Mouse (Mus musculus): Measurements from ENCODE around the gene Cox17. TPM values are rescaled to one million over a fixed set of nuclear protein-coding genes. Genes with fewer than 3 reads are reported as not detected.

Cox17 gene
- polyA plus RNA-seq, 1 experiment = 256 TPM

DNA sequence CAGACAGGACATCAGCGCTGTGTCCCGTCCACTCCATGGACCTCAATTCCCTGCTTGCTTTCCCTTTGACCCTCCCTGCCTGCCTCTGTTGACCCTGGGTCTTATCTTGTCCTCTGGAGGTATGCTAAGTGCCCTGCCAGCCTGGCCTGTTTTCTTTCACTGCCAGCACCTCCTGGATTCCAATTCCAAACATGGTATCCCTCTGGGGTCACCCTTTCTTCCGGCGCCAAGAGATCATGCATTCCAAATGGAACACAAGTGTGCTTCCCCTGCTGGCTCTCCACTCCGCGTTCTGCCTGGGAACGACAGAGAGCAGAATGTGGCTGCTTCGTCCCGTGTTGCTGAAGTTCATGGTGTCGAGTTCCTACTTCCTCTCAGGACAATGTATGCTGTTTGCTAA lies 15.1 kb downstream of the Cox17 start, which contains the start of gene Popdc2:
Popdc2 (plus strand) TSS at position 277 of the 400 bp plus-strand sequence.
- WGBS = 33% methylated on average over 10 of the region's 10 CpGs
- TF ChIP-seq CTCF (IDR thresholded peaks at IDR 0.05; ENCODE audit: borderline replicate concordance, insufficient read depth, low read depth, low read length) = no peak
- no peak for TF ChIP-seq POLR2A (IDR thresholded peaks at IDR 0.05; ENCODE audit: borderline replicate concordance, insufficient read depth, low read length)
- no peak for DNase-seq
- H3K27ac ChIP-seq (ENCODE audit: insufficient read depth, low read length) = no peak within 1 kb of the TSS
- H3K27me3 ChIP-seq (ENCODE audit: control insufficient read depth, insufficient read depth, low read length) = no peaks in the 10 kb centered on the region
- H3K4me3 ChIP-seq (replicated peaks; ENCODE audit: insufficient read depth, low read depth, low read length) = no peak within 1 kb of the TSS
- no peaks in the 10 kb centered on the region for H3K4me1 ChIP-seq (ENCODE audit: control insufficient read depth, insufficient read depth, low read length)

DNA sequence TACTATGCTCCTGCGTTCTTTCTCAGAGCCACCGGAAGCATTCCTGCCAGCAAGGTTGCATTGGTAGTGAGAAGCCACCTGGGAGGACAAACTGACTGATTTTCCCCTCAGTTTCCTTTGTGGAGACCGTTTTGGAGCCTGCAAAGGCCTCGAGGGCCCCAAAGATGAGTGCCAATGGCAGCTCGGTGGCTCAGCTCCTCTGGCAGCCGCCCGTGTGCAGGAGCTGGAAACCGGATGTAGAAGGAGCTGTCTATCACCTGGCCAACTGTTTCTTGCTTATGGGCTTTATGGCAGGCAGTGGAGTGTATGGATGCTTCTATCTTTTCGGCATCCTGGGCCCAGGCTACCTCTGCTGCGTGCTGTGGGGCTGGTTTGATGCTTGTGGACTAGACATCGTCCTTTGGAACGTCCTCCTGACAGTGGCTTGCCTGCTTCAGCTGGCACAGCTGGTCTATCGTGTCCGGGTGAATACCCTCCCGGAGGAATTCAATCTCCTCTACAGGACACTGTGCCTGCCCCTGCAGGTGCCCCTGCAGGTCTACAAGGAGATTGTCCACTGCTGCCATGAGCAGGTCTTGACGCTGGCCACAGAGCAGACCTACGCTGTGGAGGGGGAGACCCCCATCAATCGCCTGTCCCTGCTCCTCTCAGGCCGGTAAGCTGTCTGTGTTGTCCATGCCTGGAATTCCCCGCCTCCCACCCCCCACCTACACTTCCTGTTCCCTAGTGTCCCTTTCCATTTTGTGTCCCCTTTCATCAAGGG lies 15.9 kb downstream of the Cox17 start:
- H3K4me1 ChIP-seq (ENCODE audit: control insufficient read depth, insufficient read depth, low read length) = no peaks in the 10 kb centered on the region
- TF ChIP-seq POLR2A (IDR thresholded peaks at IDR 0.05; ENCODE audit: borderline replicate concordance, insufficient read depth, low read length) (no peak), CTCF (IDR thresholded peaks at IDR 0.05; ENCODE audit: borderline replicate concordance, insufficient read depth, low read depth, low read length) (no peak)
- WGBS = 61% methylated on average over 20 of the region's 20 CpGs
- no peak overlapping the region for H3K27ac ChIP-seq (ENCODE audit: insufficient read depth, low read length)
- H3K4me3 ChIP-seq (replicated peaks; ENCODE audit: insufficient read depth, low read depth, low read length) = no peak overlapping the region
- no peaks in the 10 kb centered on the region for H3K27me3 ChIP-seq (ENCODE audit: control insufficient read depth, insufficient read depth, low read length)
- DNase-seq = no peak

DNA sequence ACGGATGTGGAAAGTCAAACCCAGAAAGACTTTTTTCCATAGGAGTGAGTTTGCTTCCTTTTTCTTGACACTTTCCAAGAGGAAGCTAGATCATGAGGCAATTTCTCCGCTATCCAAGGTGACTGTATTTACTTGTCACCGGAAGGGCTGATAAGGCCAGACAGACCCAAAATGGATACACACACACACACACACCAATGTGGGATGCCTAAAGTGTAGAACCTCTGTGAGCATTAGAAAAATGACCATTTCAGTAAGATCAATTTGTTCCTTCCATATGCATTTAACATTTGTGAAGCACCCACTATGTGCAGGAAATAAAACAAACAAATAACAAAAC lies 16.4 kb downstream of the Cox17 start:
- 95% methylated on average over 3 of the region's 3 CpGs for WGBS
- H3K4me3 ChIP-seq (replicated peaks; ENCODE audit: insufficient read depth, low read depth, low read length) = no peak overlapping the region

DNA sequence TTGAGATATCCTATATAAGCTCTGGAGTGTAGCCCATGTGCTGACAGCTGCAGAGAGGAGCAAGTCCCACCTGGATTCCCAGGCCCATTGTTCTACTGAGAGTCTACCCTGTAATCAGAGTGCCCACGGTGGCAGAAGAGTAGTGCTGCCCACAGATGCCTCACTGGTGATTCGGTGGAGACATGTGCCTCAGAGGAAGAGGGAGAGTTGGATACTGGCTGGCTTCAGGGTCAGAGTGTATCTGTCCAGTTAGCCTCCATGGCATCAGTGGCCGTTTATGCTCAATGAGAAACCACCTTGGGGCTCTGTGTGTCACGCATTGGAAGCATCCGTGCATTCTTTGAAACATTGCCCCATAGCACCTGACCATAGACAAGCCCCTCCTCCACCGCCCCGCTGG lies 16.9 kb downstream of the Cox17 start:
- 85% methylated on average over 7 of the region's 7 CpGs for WGBS
- H3K4me1 ChIP-seq (ENCODE audit: control insufficient read depth, insufficient read depth, low read length) = peaks cover 3% of the 10 kb centered on the region

More for the DNA sequence above, 16.4 kb downstream of the Cox17 start:
- no peak for DNase-seq
- no peak overlapping the region for H3K27ac ChIP-seq (ENCODE audit: insufficient read depth, low read length)
- no peaks in the 10 kb centered on the region for H3K27me3 ChIP-seq (ENCODE audit: control insufficient read depth, insufficient read depth, low read length)
- H3K4me1 ChIP-seq (ENCODE audit: control insufficient read depth, insufficient read depth, low read length) = no peaks in the 10 kb centered on the region
- TF ChIP-seq POLR2A (IDR thresholded peaks at IDR 0.05; ENCODE audit: borderline replicate concordance, insufficient read depth, low read length) = no peak
- no peak for TF ChIP-seq CTCF (IDR thresholded peaks at IDR 0.05; ENCODE audit: borderline replicate concordance, insufficient read depth, low read depth, low read length)

DNA sequence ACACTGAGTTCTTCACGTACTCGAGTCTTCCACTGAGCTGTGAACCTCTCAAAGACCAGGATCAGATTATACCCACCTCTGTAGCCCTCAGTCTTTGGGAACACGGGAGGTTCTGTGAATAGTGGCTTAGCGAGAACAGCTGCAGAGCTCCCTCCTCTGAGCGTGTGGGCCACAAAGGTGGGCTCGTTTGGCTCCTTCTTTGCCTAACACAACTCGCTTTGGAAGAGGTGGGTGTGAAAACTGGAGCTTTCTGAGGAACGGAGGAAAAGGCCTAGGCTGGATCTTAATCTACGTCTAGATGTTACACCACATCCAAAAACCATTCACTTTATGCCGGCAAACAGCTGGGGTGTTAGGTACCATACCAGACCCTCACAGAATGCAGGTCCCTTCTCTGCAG lies 18.6 kb downstream of the Cox17 start:
- H3K27me3 ChIP-seq (ENCODE audit: control insufficient read depth, insufficient read depth, low read length) = no peaks in the 10 kb centered on the region
- peaks cover 8% of the 10 kb centered on the region for H3K4me1 ChIP-seq (ENCODE audit: control insufficient read depth, insufficient read depth, low read length)
- H3K27ac ChIP-seq (ENCODE audit: insufficient read depth, low read length) = no peak overlapping the region
- TF ChIP-seq POLR2A (IDR thresholded peaks at IDR 0.05; ENCODE audit: borderline replicate concordance, insufficient read depth, low read length) (no peak), CTCF (IDR thresholded peaks at IDR 0.05; ENCODE audit: borderline replicate concordance, insufficient read depth, low read depth, low read length) (no peak)
- WGBS = 88% methylated on average over 10 of the region's 10 CpGs
- no peak for DNase-seq
- no peak overlapping the region for H3K4me3 ChIP-seq (replicated peaks; ENCODE audit: insufficient read depth, low read depth, low read length)

More for the DNA sequence above, 16.9 kb downstream of the Cox17 start:
- no peak for DNase-seq
- TF ChIP-seq CTCF (IDR thresholded peaks at IDR 0.05; ENCODE audit: borderline replicate concordance, insufficient read depth, low read depth, low read length) (no peak), POLR2A (IDR thresholded peaks at IDR 0.05; ENCODE audit: borderline replicate concordance, insufficient read depth, low read length) (no peak)
- no peaks in the 10 kb centered on the region for H3K27me3 ChIP-seq (ENCODE audit: control insufficient read depth, insufficient read depth, low read length)
- no peak overlapping the region for H3K4me3 ChIP-seq (replicated peaks; ENCODE audit: insufficient read depth, low read depth, low read length)
- no peak overlapping the region for H3K27ac ChIP-seq (ENCODE audit: insufficient read depth, low read length)

DNA sequence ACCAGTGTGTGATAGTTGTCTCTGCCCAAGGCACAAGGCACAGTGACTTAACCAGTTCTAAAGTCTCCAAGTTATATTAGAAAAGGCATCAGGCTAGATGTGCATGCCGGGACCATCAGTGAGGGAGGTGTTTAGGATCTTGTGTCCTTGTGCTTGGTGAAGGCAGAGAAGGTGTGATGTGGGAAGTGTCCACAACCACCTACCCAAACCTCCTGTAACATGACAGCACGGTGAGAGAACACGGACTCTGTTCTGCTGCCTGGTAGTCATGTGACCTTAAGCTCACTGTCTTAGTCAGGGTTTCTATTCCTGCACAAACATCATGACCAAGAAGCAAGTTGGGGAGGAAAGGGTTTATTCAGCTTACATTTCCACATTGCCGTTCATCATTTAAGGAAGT lies 19.4 kb downstream of the Cox17 start:
- no peak for DNase-seq
- no peaks in the 10 kb centered on the region for H3K27me3 ChIP-seq (ENCODE audit: control insufficient read depth, insufficient read depth, low read length)
- 97% methylated on average over 4 of the region's 4 CpGs for WGBS
- no peak overlapping the region for H3K27ac ChIP-seq (ENCODE audit: insufficient read depth, low read length)
- no peak for TF ChIP-seq CTCF (IDR thresholded peaks at IDR 0.05; ENCODE audit: borderline replicate concordance, insufficient read depth, low read depth, low read length)
- TF ChIP-seq POLR2A (IDR thresholded peaks at IDR 0.05; ENCODE audit: borderline replicate concordance, insufficient read depth, low read length) = no peak
- no peak overlapping the region for H3K4me3 ChIP-seq (replicated peaks; ENCODE audit: insufficient read depth, low read depth, low read length)
- H3K4me1 ChIP-seq (ENCODE audit: control insufficient read depth, insufficient read depth, low read length) = peaks cover 8% of the 10 kb centered on the region

DNA sequence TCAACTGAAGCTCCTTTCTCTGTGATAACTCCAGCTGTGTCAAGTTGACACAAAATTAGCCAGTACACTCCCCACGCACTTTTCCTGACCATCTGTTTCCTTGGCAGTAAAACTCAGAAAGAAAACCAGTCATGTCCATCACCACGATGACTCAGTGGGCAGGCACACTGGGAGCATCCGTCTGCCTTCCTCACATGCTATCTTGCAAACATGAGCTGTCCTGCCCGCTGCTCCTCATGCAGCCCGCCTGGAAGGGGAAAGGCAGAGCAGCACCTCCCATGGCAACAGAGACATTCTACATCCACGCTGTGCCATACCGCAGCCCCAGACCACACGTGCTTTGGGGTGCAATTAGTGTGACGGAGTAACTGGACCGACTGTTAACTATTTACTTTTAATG lies 21.5 kb downstream of the Cox17 start:
- H3K27ac ChIP-seq (ENCODE audit: insufficient read depth, low read length) = no peak overlapping the region
- no peak for TF ChIP-seq CTCF (IDR thresholded peaks at IDR 0.05; ENCODE audit: borderline replicate concordance, insufficient read depth, low read depth, low read length)
- no peak for TF ChIP-seq POLR2A (IDR thresholded peaks at IDR 0.05; ENCODE audit: borderline replicate concordance, insufficient read depth, low read length)

DNA sequence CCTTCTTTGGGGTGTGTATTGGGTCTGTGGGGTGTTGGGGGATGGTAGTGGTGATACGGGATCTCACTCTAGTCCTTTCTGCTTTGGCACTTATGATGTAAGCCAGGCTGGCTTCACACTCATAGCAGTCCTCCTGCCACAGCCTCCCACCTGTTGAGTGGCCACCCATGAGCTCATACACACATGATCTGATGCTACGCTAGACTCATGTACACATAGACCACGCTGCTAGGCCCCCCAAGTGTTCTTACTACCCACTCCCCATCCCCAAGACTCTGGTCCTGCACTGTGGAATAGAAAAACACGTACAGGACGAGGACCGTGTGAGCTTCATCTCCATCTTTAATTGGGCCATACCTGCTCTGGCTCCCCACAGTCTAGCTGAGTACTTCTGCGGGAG lies 22.2 kb downstream of the Cox17 start:
- Histone ChIP-seq H3K27ac (ENCODE audit: insufficient read depth, low read length) (no peak overlapping the region), H3K27me3 (ENCODE audit: control insufficient read depth, insufficient read depth, low read length) (no peaks in the 10 kb centered on the region), H3K4me1 (ENCODE audit: control insufficient read depth, insufficient read depth, low read length) (peaks cover 8% of the 10 kb centered on the region), H3K4me3 (replicated peaks; ENCODE audit: insufficient read depth, low read depth, low read length) (no peak overlapping the region)
- WGBS = 80% methylated on average over 7 of the region's 7 CpGs
- TF ChIP-seq POLR2A (IDR thresholded peaks at IDR 0.05; ENCODE audit: borderline replicate concordance, insufficient read depth, low read length) (no peak), CTCF (IDR thresholded peaks at IDR 0.05; ENCODE audit: borderline replicate concordance, insufficient read depth, low read depth, low read length) (no peak)
- DNase-seq = no peak

More for the DNA sequence above, 21.5 kb downstream of the Cox17 start:
- DNase-seq = peak; percentile 66 to 83
- no peaks in the 10 kb centered on the region for H3K27me3 ChIP-seq (ENCODE audit: control insufficient read depth, insufficient read depth, low read length)
- H3K4me1 ChIP-seq (ENCODE audit: control insufficient read depth, insufficient read depth, low read length) = peaks cover 8% of the 10 kb centered on the region
- H3K4me3 ChIP-seq (replicated peaks; ENCODE audit: insufficient read depth, low read depth, low read length) = no peak overlapping the region
- 9% methylated on average over 10 of the region's 10 CpGs for WGBS

Measured in cerebellum, adult 2 months (tissue).